Mouse (Mus musculus) liver, adult 2 months (tissue): ENCODE data around the gene Apela. TPM values are rescaled to one million over a fixed set of nuclear protein-coding genes. Genes with fewer than 3 reads are reported as not detected.

Source experiments
- DNase-seq: peaks from one replicate; pipeline ENCODE4 v3.0.0-alpha.2; 2011; ENCODE audit warnings: low read depth, low spot score; ENCODE audit errors: extremely low read depth
- H3K27ac ChIP-seq: fragments of 200-500 bp; replicated peaks from 2 replicates; pipeline ENCODE4 v1.5.1; 2012; ENCODE audit warnings: low read depth, mild to moderate bottlenecking, control low read depth, inconsistent platforms, low read length; ENCODE audit not compliant: insufficient read depth
- H3K27me3 ChIP-seq: fragments of 200-500 bp; 2 replicates; pipeline ENCODE4 v1.6.1; 2012; ENCODE audit warnings: mild to moderate bottlenecking, moderate library complexity, low read length, inconsistent platforms; ENCODE audit not compliant: control insufficient read depth, insufficient read depth
- H3K36me3 ChIP-seq: fragments of 200-500 bp; 2 replicates; pipeline ENCODE4 v1.6.1; 2012; ENCODE audit warnings: low read length, inconsistent platforms; ENCODE audit not compliant: control insufficient read depth, insufficient read depth
- H3K4me1 ChIP-seq: fragments of 200-500 bp; 2 replicates; pipeline ENCODE4 v1.6.1; 2011; ENCODE audit warnings: low read length; ENCODE audit not compliant: control insufficient read depth, insufficient read depth
- H3K4me3 ChIP-seq: fragments of 200-500 bp; 2 replicates; pipeline ENCODE4 v1.5.1; 2011; ENCODE audit warnings: low read depth, mild to moderate bottlenecking, control low read depth, low read length, moderate library complexity; ENCODE audit not compliant: insufficient read depth
- H3K79me2 ChIP-seq: fragments of 200-500 bp; 2 replicates; pipeline ENCODE4 v1.6.1; 2012; ENCODE audit warnings: inconsistent platforms, mild to moderate bottlenecking, low read length, moderate library complexity; ENCODE audit not compliant: control insufficient read depth, insufficient read depth
- H3K9ac ChIP-seq: fragments of 200-500 bp; 2 replicates; pipeline ENCODE4 v1.6.1; 2012; ENCODE audit warnings: low read depth, mild to moderate bottlenecking, control low read depth, inconsistent platforms, low read length
- CTCF ChIP-seq: fragments of 200-500 bp; IDR thresholded peaks from 2 replicates; pipeline ENCODE4 v1.5.1; 2011; ENCODE audit warnings: low read depth, low read length, control low read depth
- POLR2A ChIP-seq: fragments of 200-500 bp; IDR thresholded peaks from 2 replicates; pipeline ENCODE4 v1.6.1; 2011; ENCODE audit warnings: low read length, control low read depth; ENCODE audit not compliant: insufficient read depth; ENCODE audit errors: extremely low read depth
- WGBS: fragments of 180-500 bp; shearing (Covaris S2); methylation state at CpG from one replicate; pipeline ENCODE4 v1.1.7; 2018; 5-methylcytosine and 5-hydroxymethylcytosine counted together
- polyA plus RNA-seq: library from polyadenylated mRNA; depleted of rRNA; stranded (reverse); fragments of >200 nt; gene quantifications from 2 replicates; pipeline ENCODE4 v1.2.3, GENCODE M21; 2012
- total RNA-seq: library from RNA; depleted of rRNA; stranded (reverse); fragments of >200 nt; gene quantifications from 2 replicates; pipeline ENCODE4 v1.2.3, GENCODE M21; 2014

Gene Apela
- total and polyA plus RNA-seq, 2 experiments: not detected

DNA sequence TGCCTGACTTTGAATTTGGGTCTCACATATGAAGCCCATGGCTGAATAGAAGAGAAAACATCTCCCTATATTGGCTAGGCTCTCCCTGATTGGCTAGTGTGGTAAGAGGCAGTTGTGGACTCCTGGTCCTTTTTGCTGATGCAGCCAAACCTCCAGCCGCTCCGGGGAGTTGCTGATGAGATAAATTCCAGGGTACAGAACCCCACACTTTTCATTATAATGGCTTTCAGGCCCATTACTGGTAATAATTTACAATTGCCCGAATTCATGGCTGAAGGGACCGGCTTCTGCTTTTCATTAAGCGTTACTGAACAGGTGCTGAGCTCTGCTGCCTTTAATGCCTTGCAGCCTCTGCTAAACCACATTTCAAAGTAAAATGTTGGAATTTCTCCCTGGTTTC, 16.8 kb upstream of the Apela start:
- TF ChIP-seq POLR2A (no peak), CTCF (no peak)
- no peaks in the 10 kb centered on the region for H3K27me3 ChIP-seq
- no peaks in the 10 kb centered on the region for H3K4me1 ChIP-seq
- no peaks in the 10 kb centered on the region for H3K36me3 ChIP-seq
- no peak overlapping the region for H3K9ac ChIP-seq
- no peak overlapping the region for H3K27ac ChIP-seq
- H3K79me2 ChIP-seq: no peaks in the 10 kb centered on the region
- no peak for DNase-seq
- no peak overlapping the region for H3K4me3 ChIP-seq
- WGBS: 88% methylated on average over 5 of the region's 5 CpGs

DNA sequence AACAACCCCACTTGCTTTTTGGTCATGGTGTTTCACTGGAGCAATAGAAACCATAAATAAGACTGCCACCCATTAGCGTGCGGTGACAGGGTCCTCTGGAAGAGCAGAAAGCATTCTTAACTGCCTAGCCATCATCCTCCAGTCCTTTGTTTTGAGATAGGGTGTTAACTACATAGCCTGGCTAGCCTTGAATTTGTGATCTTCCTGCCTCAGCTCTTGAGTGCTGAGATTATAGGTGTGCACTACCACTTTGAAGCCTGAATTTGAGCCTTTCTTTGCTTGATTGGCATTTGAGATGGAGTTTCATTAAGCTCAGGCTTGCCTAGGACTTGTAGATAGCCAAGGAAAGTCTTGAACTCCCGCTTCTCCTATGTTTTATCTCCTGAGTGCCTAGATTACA, 16.4 kb upstream of the Apela start:
- Histone ChIP-seq H3K27me3 (no peaks in the 10 kb centered on the region), H3K36me3 (no peaks in the 10 kb centered on the region), H3K4me1 (no peaks in the 10 kb centered on the region), H3K79me2 (no peaks in the 10 kb centered on the region), H3K9ac (no peak overlapping the region), H3K27ac (no peak overlapping the region), H3K4me3 (no peak overlapping the region)
- 93% methylated on average over 3 of the region's 3 CpGs for WGBS
- no peak for DNase-seq
- TF ChIP-seq CTCF (no peak), POLR2A (no peak)

DNA sequence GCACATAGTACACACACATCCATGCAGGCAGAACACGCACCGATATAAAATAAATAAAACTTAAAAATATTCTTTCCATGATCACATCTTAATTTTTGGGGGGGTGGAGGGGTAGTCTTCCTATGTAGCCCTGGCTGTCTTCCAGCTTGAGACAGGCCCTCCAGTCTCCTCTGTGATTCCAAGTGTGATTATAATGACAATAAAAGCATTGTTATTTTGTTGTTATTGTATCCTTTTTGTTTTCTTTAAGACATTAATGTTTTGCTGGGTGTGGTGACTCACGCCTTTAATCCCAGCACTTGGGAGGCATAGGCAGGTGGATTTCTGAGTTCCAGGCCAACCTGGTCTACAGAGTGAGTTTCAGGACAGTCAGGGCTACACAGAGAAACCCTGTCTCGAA, 10.7 kb upstream of the Apela start:
- Histone ChIP-seq H3K9ac (no peak overlapping the region), H3K79me2 (no peaks in the 10 kb centered on the region), H3K36me3 (no peaks in the 10 kb centered on the region), H3K4me3 (no peak overlapping the region), H3K27ac (no peak overlapping the region), H3K4me1 (peaks cover 4% of the 10 kb centered on the region; the same call in 1 of the 2 replicates), H3K27me3 (no peaks in the 10 kb centered on the region)
- TF ChIP-seq CTCF (no peak), POLR2A (no peak)
- no peak for DNase-seq
- 88% methylated on average over 4 of the region's 4 CpGs for WGBS

DNA sequence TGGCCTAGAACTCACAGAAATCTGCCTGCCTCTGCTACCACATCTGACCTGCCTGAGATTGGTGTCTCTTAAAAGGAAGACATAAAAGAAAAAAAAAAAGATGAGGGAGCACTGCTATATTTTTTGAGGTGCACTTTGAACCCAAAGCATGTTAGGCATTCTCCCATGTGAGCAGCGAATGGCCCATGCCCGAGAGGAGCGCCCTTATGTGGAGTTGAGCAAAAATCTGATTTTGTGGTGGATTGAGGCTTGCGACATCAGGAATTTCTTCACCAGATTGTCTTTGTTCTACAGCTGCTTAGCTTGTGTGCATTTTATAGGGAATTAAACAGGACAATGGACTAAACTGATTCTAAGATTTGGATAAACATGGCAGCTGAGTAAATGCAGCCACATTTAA, 10.1 kb upstream of the Apela start:
- H3K79me2 ChIP-seq: no peaks in the 10 kb centered on the region
- H3K27ac ChIP-seq: no peak overlapping the region
- peaks cover 4% of the 10 kb centered on the region; the same call in 1 of the 2 replicates for H3K4me1 ChIP-seq
- no peaks in the 10 kb centered on the region for H3K36me3 ChIP-seq
- no peak for TF ChIP-seq CTCF
- no peak for TF ChIP-seq POLR2A
- no peaks in the 10 kb centered on the region for H3K27me3 ChIP-seq
- no peak overlapping the region for H3K9ac ChIP-seq
- 44% methylated on average over 4 of the region's 4 CpGs for WGBS
- H3K4me3 ChIP-seq: no peak overlapping the region
- DNase-seq: peak; percentile 69

DNA sequence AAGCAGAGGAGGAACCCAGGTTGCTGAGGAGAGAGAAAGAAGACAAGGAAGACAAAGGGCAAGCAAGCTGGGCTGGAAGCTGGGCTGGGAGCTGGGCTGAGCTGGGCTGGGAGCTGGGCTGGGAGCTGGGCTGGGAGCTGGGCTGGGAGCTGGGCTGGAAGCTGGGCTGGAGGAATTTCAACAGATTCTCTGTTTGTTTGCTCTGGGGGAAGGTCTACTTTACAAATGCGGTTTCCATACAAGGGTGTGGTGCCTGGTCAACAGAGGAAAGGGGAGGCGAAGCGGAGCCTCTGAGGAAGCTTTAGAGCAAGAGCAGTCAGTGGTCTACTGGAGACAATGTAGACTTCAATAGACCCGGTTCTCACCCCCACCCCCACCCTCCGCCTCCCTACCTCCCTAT, 9.4 kb upstream of the Apela start:
- H3K9ac ChIP-seq: peak overlapping the region; percentile 16; the same call in 1 of the 2 replicates
- no peak for TF ChIP-seq CTCF
- no peak for TF ChIP-seq POLR2A
- no peak overlapping the region for H3K4me3 ChIP-seq
- no peak overlapping the region; the same call in 1 of the 2 replicates for H3K27ac ChIP-seq
- H3K27me3 ChIP-seq: no peaks in the 10 kb centered on the region
- peak; percentile 38 for DNase-seq
- peaks cover 4% of the 10 kb centered on the region; the same call in 1 of the 2 replicates for H3K4me1 ChIP-seq
- H3K79me2 ChIP-seq: no peaks in the 10 kb centered on the region
- H3K36me3 ChIP-seq: no peaks in the 10 kb centered on the region
- WGBS: 25% methylated on average over 5 of the region's 5 CpGs

DNA sequence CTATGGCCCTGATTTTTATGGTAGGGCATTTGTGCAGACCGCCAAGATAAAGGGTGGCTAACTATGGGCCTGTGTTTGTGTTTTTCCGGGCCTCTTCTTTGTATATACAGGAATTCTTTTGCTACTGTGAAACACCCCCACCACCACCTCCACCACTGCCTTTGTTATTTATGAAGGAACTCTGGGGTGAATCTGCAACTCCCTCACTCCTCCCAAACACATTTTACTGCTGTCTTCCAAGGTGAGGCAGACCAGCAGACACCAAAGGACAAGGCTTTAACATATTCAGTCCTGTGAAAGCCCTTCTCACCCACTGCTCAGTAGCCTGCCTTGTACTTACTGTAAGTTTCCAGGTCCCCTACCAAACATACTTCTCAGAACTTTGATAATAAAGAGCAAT, 3.0 kb downstream of the Apela start:
- no peak overlapping the region for H3K9ac ChIP-seq
- TF ChIP-seq POLR2A (no peak), CTCF (no peak)
- no peaks in the 10 kb centered on the region; the same call in 1 of the 2 replicates for H3K27me3 ChIP-seq
- peaks cover 2% of the 10 kb centered on the region; the same call in 1 of the 2 replicates for H3K4me1 ChIP-seq
- 70% methylated on average over 2 of the region's 2 CpGs for WGBS
- H3K36me3 ChIP-seq: no peaks in the 10 kb centered on the region
- H3K27ac ChIP-seq: no peak overlapping the region
- H3K4me3 ChIP-seq: no peak overlapping the region
- H3K79me2 ChIP-seq: no peaks in the 10 kb centered on the region
- DNase-seq: no peak
